Mouse (Mus musculus) monocyte, adult 2 months (primary cell): ENCODE measurements around the gene Slc25a21.

Experiments
- DNase-seq, 2 experiments: peaks; one replicate each; pipeline ENCODE4 v3.0.0; 2022; ENCODE audit warnings: low spot score in 2 of 2, low read depth in 1 of 2

Slc25a21 gene

DNA sequence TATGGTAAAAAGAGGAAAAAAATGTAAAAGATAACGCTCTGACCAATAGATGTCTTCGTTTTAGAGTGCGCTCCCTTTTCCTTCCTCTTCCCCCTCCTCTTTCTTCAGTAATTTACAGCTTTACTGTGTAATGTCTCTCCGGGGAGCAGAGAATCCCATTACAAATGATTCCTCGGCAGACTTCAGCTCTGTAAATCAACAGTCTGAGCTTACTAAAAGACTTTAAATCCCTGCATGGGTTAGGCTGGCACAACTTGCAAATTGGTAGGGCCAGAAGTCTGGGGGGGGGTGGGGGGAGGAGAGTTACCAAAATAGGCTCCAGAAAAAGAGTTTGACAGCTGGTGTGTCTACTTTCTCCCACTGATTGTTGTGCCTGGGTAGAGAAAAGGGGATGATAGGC lies 128.7 kb downstream of the Slc25a21 start:
- no peak for DNase-seq

GRCm38 (mm10) chr12:57019737-57020136 lies 177.5 kb downstream of the Slc25a21 start:
- DNase-seq = no peak

DNA sequence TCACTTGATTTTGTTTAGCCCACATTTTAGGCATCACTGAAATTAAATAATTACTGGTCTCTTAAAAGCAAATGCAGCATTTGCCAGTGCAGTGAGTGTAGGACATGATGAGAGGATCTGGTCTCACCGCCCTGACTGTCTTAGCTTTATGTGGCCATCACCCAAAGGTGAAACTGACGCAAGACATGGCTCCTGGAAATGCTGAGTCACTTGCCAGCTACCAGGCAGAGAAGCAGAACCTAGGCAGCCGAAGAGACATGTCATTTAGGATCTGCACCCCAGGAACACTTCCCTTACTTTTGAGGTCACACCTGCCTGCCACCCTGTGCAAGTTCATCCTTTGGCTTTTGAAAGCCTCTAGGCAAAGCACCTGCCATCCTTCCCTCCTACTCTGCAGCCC lies 180.4 kb downstream of the Slc25a21 start:
- no peak for DNase-seq

GRCm38 (mm10) chr12:57016324-57016723 lies 180.9 kb downstream of the Slc25a21 start:
- DNase-seq = no peak

DNA sequence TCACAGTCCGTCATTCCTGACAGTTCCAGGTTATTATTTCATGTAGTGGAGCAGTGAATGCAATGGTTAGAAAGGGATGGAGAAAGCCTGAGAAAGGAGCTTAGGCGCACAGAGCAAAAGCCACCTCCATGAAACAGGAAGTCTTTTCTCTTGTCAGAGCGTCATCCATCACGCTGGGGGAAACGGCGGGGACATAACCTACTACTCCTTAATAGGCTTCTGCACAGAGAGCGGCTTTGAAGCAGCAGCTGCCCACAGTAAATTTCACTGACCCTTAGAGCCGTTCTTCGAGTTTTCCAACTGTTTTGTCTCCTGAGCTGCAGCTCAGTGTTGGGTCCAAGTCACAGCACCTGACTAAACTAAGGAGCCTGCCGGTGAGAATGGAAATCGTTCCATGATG lies 188.3 kb downstream of the Slc25a21 start:
- DNase-seq = no peak

DNA sequence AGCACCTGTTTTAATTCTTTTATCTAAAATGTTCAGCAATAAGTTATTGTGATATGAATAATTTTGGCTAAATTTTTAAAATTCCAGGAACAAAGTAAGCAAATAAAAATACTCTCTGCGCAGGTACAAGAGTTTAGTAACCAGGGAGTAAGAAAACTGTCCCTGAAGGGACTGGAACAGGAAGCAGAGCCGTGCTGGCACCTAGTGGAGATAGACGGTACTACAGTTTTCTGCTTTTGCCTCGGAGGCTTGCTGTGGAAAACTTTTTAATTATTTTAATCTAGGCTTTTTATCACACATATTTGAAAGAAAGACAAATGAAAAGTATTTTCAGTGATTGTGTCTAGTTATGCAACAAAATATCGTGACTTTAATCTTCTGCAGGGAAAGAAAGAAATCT lies 211.2 kb downstream of the Slc25a21 start:
- DNase-seq = no peak

DNA sequence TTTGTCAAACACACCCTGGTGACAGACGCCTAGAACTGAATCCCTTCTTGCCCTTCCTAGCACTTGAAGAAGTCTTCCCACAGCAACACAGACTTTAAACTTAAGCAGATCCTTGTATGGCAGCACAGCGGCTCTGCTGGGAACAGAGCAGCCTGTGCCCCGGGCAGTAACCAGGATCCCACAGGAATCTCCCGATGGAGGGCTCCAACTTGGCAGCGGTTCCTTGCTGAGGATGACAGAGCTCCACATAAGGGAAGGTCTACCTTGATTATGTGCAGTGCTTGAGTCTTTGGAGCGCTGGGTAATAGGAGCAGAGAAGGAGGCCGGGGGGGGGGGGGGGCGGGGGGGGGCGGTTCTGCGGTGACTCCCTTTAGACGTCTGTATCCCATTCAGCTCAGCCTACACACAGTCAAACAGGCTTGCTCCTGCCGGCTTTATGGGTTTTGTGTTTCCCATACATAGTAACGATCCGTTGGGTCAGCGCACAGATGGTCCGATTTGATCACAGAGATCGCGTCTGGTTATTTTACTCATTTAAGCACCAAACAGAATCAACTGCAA lies 215.1 kb downstream of the Slc25a21 start:
- DNase-seq = no peak

GRCm38 (mm10) chr12:56975256-56975655 lies 222.0 kb downstream of the Slc25a21 start:
- no peak for DNase-seq

GRCm38 (mm10) chr12:56963236-56963635 lies 234.0 kb downstream of the Slc25a21 start:
- DNase-seq = no peak

GRCm38 (mm10) chr12:56959230-56960051 lies 237.8 kb downstream of the Slc25a21 start:
- DNase-seq = no peak

DNA sequence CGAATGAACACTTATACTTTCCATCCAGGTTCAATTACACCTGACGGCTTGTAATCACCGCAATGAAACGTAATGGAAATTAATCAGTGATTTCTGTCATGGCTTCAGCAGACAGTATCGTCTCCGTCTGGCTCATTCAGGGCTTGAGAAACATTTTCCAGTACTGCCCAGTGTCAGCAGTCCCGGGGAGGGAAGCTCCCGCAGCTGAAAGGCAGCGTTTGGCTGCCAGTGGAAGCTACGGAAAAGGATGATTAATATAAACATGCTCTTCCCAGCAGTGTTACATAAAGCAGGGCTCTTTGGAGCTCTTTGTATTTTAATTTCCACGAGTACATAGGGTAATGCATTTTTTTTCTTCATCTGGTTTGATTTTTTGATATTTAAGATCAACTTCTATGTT lies 239.0 kb downstream of the Slc25a21 start:
- DNase-seq = no peak

GRCm38 (mm10) chr12:56951749-56952657 lies 245.3 kb downstream of the Slc25a21 start:
- no peak for DNase-seq

DNA sequence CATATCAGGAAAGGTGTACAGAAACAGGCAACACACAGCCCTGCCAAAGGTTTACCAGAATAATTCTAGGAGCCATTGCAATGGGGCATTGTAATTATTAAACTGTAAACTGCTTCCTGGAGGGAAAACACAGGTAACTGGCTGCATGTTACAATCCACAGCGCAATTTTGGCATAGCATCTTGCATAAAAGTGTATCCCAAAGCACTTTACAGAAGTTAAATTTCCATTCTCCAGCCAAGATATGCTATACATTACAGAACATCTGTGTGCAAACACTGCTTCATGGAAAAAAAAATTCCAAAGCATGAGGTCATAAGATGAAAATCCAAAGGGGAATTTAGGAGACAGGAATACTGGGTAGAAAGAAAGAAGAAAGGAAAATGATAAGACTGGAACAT lies 253.0 kb downstream of the Slc25a21 start:
- DNase-seq = no peak

DNA sequence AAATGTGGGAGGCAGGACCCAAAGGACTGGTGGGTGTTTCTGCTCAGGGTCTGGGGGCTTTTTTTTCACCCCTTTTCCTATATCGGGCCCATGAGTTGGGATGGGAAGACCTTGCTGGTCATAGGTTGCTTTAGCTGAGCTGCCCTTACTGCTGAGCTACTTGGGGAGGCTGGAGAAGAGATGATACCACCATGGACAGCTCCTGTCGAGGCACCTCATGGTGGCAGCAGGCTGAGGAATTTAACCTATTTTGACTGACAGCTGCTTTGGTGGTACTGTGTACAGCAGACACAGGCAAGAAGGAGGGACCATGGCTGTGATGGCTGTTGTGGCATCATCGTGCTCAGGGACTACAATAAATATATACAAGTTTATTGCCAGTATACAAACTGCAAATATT lies 256.4 kb downstream of the Slc25a21 start:
- no peak for DNase-seq

- no peak for DNase-seq
Measured at GRCm38 (mm10) chr12:56918145-56918544, 279.1 kb downstream of the Slc25a21 start.

GRCm38 (mm10) chr12:56906476-56906875 lies 290.8 kb downstream of the Slc25a21 start:
- DNase-seq = no peak

- DNase-seq = no peak
Measured at GRCm38 (mm10) chr12:56905652-56906305, 291.5 kb downstream of the Slc25a21 start.

- DNase-seq = no peak
Measured at GRCm38 (mm10) chr12:56905222-56905621, 292.1 kb downstream of the Slc25a21 start.

DNA sequence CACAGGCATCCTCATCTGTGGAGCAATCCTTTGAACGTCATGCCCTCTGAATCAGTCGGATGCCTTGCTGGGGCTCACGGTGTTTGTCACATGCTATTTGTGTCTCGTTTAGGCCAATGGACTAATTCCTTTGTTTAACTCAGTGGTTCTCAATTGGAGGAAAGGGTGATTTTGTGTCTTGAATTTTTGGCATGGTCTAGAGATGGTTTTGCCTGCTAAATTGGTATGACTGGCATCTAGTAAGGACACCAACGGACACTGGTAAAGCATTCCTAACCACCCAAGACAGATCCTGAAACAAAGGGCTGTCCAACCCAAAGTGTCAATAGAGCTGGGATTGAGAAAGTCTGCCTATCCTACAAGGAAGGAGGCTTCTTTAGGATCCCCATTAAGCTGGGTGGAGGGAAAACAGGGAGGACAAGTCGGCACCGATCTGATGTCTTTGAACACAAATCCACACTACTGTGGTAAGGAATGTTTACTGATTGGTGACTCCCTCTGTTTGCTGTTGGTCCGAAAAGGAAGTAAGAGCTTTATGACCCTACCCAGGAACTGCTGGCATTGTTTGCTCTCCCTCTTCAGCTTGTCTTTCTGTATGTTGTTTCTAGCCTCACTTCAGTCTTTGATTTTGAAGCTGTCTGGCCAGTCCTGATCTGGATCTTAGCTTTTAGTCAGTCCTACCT lies 294.4 kb downstream of the Slc25a21 start:
- no peak for DNase-seq

DNA sequence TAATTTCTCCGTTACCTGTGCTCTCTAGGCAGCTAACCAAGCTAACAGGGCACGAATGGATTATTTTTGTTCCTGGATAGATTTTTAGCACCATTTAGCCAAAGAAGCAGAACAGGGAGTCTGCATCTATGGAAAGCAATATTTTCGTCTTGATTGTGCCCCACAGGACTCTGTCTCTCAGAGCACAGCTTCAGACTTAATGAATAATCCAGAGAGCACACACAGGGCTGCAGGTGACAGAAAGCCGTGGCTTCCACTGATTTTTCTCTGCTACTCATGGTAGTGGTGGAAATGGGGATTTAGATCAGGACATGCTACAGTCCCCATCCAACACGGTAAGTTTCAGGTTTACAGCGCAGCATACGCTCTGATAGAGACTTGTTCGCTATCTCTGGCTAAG lies 299.3 kb downstream of the Slc25a21 start:
- no peak for DNase-seq
